8 mouse cellular contexts compared by ENCODE assay signal in the genomic region with DNA sequence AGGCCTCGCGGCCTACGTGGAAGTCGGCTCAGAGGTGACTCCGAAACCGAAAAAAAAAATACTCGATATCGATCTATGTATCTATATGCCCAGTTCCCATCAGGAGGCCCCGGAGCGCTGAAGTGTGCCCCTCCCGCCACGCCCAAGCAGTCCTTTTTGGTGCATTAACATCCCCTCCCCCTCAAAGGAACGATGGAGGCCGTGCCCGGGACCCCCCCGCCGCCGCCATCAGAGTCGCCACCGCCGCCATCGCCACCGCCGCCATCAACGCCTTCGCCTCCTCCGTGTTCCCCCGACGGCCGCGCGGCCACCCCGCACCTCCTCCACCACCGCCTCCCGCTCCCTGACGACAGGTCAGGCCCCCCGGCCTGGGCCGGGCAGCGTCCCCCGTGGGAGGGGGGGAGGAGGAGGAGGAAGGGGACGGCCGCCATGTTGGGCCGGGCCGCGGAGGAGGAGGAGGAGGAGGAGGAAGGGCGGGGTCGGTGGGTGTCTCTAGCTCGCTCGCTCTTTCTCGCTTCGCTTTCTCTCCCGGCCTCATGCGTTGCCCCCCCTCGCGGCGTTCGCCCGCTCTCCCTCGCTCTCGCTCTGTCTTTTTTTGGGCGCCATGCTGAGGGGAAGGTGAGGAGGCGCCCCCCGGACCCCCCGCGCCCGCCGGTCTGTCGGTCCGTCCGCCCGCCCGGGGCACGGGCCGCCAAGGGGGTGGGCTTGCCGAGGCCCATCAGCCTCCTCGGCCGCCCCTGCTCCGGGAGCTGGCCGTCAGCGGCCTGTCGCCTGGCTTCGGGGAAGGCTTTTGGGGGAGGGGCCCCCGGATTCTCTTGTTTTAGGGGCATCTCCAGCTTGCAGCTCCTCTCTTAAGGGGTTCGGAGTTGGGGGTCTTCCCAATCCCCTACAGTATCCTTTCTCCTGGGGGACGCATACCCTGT. TPM values are rescaled to one million over a fixed set of nuclear protein-coding genes. Genes with fewer than 3 reads are reported as not detected.
A peak's percentile ranks its signal among the peaks of the same experiment; 100 is the strongest.
DNase-seq lines count a peak whose midpoint lies in the region; ATAC-seq and TF ChIP-seq lines count a peak whose summit lies in the region.

A gene (plus strand): TSS at position 222 of the 923 bp plus-strand sequence.

- H3K27me3 ChIP-seq in embryonic facial prominence, embryonic 14.5 days (replicated peaks; ENCODE audit: control insufficient read depth, insufficient read depth, low read length), result no peaks in the 10 kb centered on the region
- H3K27me3 ChIP-seq in heart, adult 2 months (ENCODE audit: control insufficient read depth, insufficient read depth, low read length), result no peaks in the 10 kb centered on the region
- H3K27me3 ChIP-seq in limb, embryonic 14.5 days (ENCODE audit: control insufficient read depth, insufficient read depth, low read length), result no peaks in the 10 kb centered on the region
- H3K27me3 ChIP-seq in midbrain, embryonic 16.5 days (ENCODE audit: control insufficient read depth, insufficient read depth, low read depth, low read length), result no peaks in the 10 kb centered on the region; the same call in 1 of the 2 replicates
- no peaks in the 10 kb centered on the region for H3K27me3 ChIP-seq in spleen, adult 2 months (ENCODE audit: control insufficient read depth, insufficient read depth, low read length)

- peak; percentile 60; the same call in 1 of the 2 replicates for TF ChIP-seq EP300 in heart, adult 2 months (IDR thresholded peaks at IDR 0.05; ENCODE audit: insufficient read depth, low read depth, low read length)

- intact Hi-C loops in heart, adult 2 months (cut with DNase I), result loop anchor here (1.0 to 10.0 kb wide), 2 partner anchors 88 to 654 kb away; no protein-coding TSS in a partner anchor

- peaks cover 25% of the 10 kb centered on the region for H3K4me1 ChIP-seq in embryonic facial prominence, embryonic 14.5 days (ENCODE audit: control insufficient read depth, insufficient read depth, low read length)
- peaks cover 22% of the 10 kb centered on the region for H3K4me1 ChIP-seq in heart, adult 2 months (ENCODE audit: control insufficient read depth, insufficient read depth, low read length)
- peaks cover 33% of the 10 kb centered on the region for H3K4me1 ChIP-seq in limb, embryonic 14.5 days (ENCODE audit: control insufficient read depth, insufficient read depth, low read length)
- peaks cover 28% of the 10 kb centered on the region for H3K4me1 ChIP-seq in midbrain, embryonic 16.5 days (ENCODE audit: control insufficient read depth, insufficient read depth, low read length)
- peaks cover 23% of the 10 kb centered on the region for H3K4me1 ChIP-seq in spleen, adult 2 months (ENCODE audit: control insufficient read depth, insufficient read depth, insufficient read length)

- WGBS in embryonic facial prominence, embryonic 14.5 days, result under 1% methylated on average over 29 of the region's 85 CpGs
- under 1% methylated on average over 77 of the region's 85 CpGs for WGBS in heart, adult 2 months
- 5% methylated on average over 14 of the region's 85 CpGs for WGBS in limb, embryonic 14.5 days
- under 1% methylated on average over 67 of the region's 85 CpGs for WGBS in midbrain, embryonic 16.5 days
- WGBS in spleen, adult 2 months, result 1% methylated on average over 75 of the region's 85 CpGs

- H3K4me2 ChIP-seq in embryonic facial prominence, embryonic 14.5 days (ENCODE audit: low read depth, low read length), result peak within 1 kb of the TSS; percentile 74
- H3K4me2 ChIP-seq in limb, embryonic 14.5 days (replicated peaks; ENCODE audit: low read depth, low read length, severe bottlenecking), result peak within 1 kb of the TSS; percentile 77
- H3K4me2 ChIP-seq in midbrain, embryonic 16.5 days (ENCODE audit: low read length), result peak within 1 kb of the TSS; percentile 94

- no peaks in the 10 kb centered on the region for H3K9me3 ChIP-seq in embryonic facial prominence, embryonic 14.5 days (ENCODE audit: control insufficient read depth, low read length)
- no peaks in the 10 kb centered on the region for H3K9me3 ChIP-seq in limb, embryonic 14.5 days (ENCODE audit: control insufficient read depth, low read length)
- no peaks in the 10 kb centered on the region for H3K9me3 ChIP-seq in midbrain, embryonic 16.5 days (replicated peaks; ENCODE audit: control insufficient read depth, low read length, poor library complexity, severe bottlenecking)

- H3K36me3 ChIP-seq in embryonic facial prominence, embryonic 14.5 days (ENCODE audit: control insufficient read depth, insufficient read depth, low read length), result no peaks in the 10 kb centered on the region
- H3K36me3 ChIP-seq in heart, adult 2 months (ENCODE audit: control insufficient read depth, insufficient read depth, low read length), result peaks cover 16% of the 10 kb centered on the region
- no peaks in the 10 kb centered on the region for H3K36me3 ChIP-seq in limb, embryonic 14.5 days (ENCODE audit: control insufficient read depth, insufficient read depth, low read length)
- H3K36me3 ChIP-seq in midbrain, embryonic 16.5 days (ENCODE audit: control insufficient read depth, insufficient read depth, low read length), result no peaks in the 10 kb centered on the region
- 0 out of 2 replicates have a peak, but pooled peaks cover 1% of the 10 kb centered on the region for H3K36me3 ChIP-seq in spleen, adult 2 months (ENCODE audit: control insufficient read depth, insufficient read depth, low read length)

- peak within 1 kb of the TSS; percentile 100 for H3K9ac ChIP-seq in embryonic facial prominence, embryonic 14.5 days (ENCODE audit: low read depth, low read length)
- peak within 1 kb of the TSS; percentile 97 for H3K9ac ChIP-seq in heart, adult 2 months (ENCODE audit: low read depth, low read length)
- H3K9ac ChIP-seq in limb, embryonic 14.5 days (ENCODE audit: low read depth, low read length, severe bottlenecking), result peak within 1 kb of the TSS; percentile 100
- peak within 1 kb of the TSS; percentile 100 for H3K9ac ChIP-seq in midbrain, embryonic 16.5 days (ENCODE audit: low read depth, low read length)

- peak within 1 kb of the TSS; percentile 100 for H3K27ac ChIP-seq in embryonic facial prominence, embryonic 14.5 days (replicated peaks; ENCODE audit: low read depth, low read length)
- peak within 1 kb of the TSS; percentile 100 for H3K27ac ChIP-seq in heart, adult 2 months
- peak within 1 kb of the TSS; percentile 100 for H3K27ac ChIP-seq in limb, embryonic 14.5 days (replicated peaks; ENCODE audit: low read depth, low read length)
- H3K27ac ChIP-seq in midbrain, embryonic 16.5 days (ENCODE audit: low read length), result peak within 1 kb of the TSS; percentile 100
- H3K27ac ChIP-seq in spleen, adult 2 months (ENCODE audit: insufficient read depth, low read length), result peak within 1 kb of the TSS; percentile 100

- H3K4me3 ChIP-seq in embryonic facial prominence, embryonic 14.5 days (ENCODE audit: low read depth, low read length), result peak within 1 kb of the TSS; percentile 88
- peak within 1 kb of the TSS; percentile 86 for H3K4me3 ChIP-seq in heart, adult 2 months
- H3K4me3 ChIP-seq in limb, embryonic 14.5 days (replicated peaks; ENCODE audit: low read length), result peak within 1 kb of the TSS; percentile 81
- H3K4me3 ChIP-seq in midbrain, embryonic 16.5 days (ENCODE audit: low read depth, low read length), result peak within 1 kb of the TSS; percentile 94
- H3K4me3 ChIP-seq in spleen, adult 2 months (ENCODE audit: extremely low read depth, insufficient read depth, insufficient read length), result peak within 1 kb of the TSS; percentile 93

- TF ChIP-seq CTCF in heart, adult 2 months (IDR thresholded peaks at IDR 0.05), result no peak
- 0 out of 2 replicates have a peak, but pooled peaks have one; percentile 3 for TF ChIP-seq CTCF in spleen, adult 2 months (IDR thresholded peaks at IDR 0.05; ENCODE audit: extremely low read depth, insufficient read depth, insufficient read length, insufficient replicate concordance)

- TF ChIP-seq POLR2A in heart, adult 2 months (IDR thresholded peaks at IDR 0.05; ENCODE audit: insufficient read depth, low read depth, low read length), result peak; percentile 92
- 0 out of 2 replicates have a peak, but pooled peaks have one; percentile 59 for TF ChIP-seq POLR2A in limb, embryonic 14.5 days (IDR thresholded peaks at IDR 0.05; ENCODE audit: borderline replicate concordance, extremely low read depth, insufficient read depth, insufficient read length)
- TF ChIP-seq POLR2A in spleen, adult 2 months (IDR thresholded peaks at IDR 0.05; ENCODE audit: low read depth, low read length), result peak; percentile 85

- ATAC-seq in embryonic facial prominence, embryonic 14.5 days (ENCODE audit: low read depth), result peak; percentile 28
- ATAC-seq in limb, embryonic 14.5 days (ENCODE audit: low FRiP score, low read depth), result peak; percentile 51
- ATAC-seq in midbrain, embryonic 16.5 days, result peak; percentile 38

- peak; percentile 92 for DNase-seq in 416B (ENCODE audit: low read depth)
- peak; percentile 69 to 84 for DNase-seq in adrenal gland, postnatal 4 days (ENCODE audit: low spot score in 2 of 2)
- DNase-seq in embryonic facial prominence, embryonic 14.5 days (ENCODE audit: low spot score), result peak; percentile 96
- DNase-seq in heart, adult 2 months, result peak; percentile 94 to 95
- DNase-seq in kidney, adult 8-10 months, result peak; percentile 85 to 86
- DNase-seq in limb, embryonic 14.5 days (ENCODE audit: low spot score), result peak; percentile 94
- DNase-seq in spleen, adult 2 months (ENCODE audit: low read depth in 1 of 2, low spot score in 2 of 2), result peak; percentile 77 to 89

- H3K79me2 ChIP-seq in heart, adult 2 months (replicated peaks; ENCODE audit: control insufficient read depth, insufficient read depth, low read length), result no peaks in the 10 kb centered on the region; the same call in 1 of the 2 replicates

RNA-seq across cellular contexts. Expression of the gene that starts here (rescaled TPM):
- total RNA-seq in adrenal gland, postnatal 4 days (2021), result 10 to 100 TPM; 60.7 to 62.1 TPM
- 12.1 and 13.3 TPM in 2 replicates for polyA plus RNA-seq in embryonic facial prominence, embryonic 14.5 days (2014; fragmentation: Nextera tagmentation; extraction: Ambion mirVana)
- total RNA-seq in heart, adult 2 months (2021), result 10 to 100 TPM; 27.7 to 32.4 TPM
- 17.7 and 17.8 TPM in 2 replicates for polyA plus RNA-seq in heart, adult 2 months (2012; rRNA removed)
- 49.1 and 57.6 TPM in 2 replicates for polyA plus RNA-seq in limb, embryonic 14.5 days (2012; rRNA removed)
- polyA plus RNA-seq in limb, embryonic 14.5 days (2014; fragmentation: Nextera tagmentation; extraction: Ambion mirVana), result 15.7 and 18.9 TPM in 2 replicates
- 14.2 TPM in 2 replicates for polyA plus RNA-seq in midbrain, embryonic 16.5 days (2015; fragmentation: Nextera tagmentation; extraction: Ambion mirVana)
- 47.2 and 57.2 TPM in 2 replicates for polyA plus RNA-seq in spleen, adult 2 months (2012; rRNA removed)

Comparison
In these comparisons a context has a peak if more than half of its experiments do, and no peak if none do; other contexts are left out.
1. Peak in every context shown above with its lines: DNase-seq, ATAC-seq, H3K4me3 ChIP-seq and H3K27ac ChIP-seq.